Mouse (Mus musculus) liver, postnatal 0 days (tissue): ENCODE results near the gene Chst10. TPM values are rescaled to one million over a fixed set of nuclear protein-coding genes. Genes with fewer than 3 reads are reported as not detected.

Experiments used
- ATAC-seq: fragments of 200-750 bp; cut with Nextera tagmentation; 2 replicates; pipeline ENCODE4 v1.8.0; 2017; ENCODE audit warnings: mild to moderate bottlenecking, moderate library complexity
- DNase-seq: peaks from one replicate; pipeline ENCODE4 v3.0.0-alpha.2; 2016
- H3K27ac ChIP-seq: fragments of 300-500 bp; sonication (generic); 2 replicates; pipeline ENCODE4 v1.5.1; 2014; ENCODE audit warnings: antibody characterized with exemption, moderate library complexity, mild to moderate bottlenecking, low read depth
- H3K27me3 ChIP-seq: fragments of 300-500 bp; sonication (generic); 2 replicates; pipeline ENCODE4 v1.6.1; 2014; ENCODE audit warnings: low read length, control low read depth, mixed read lengths; ENCODE audit not compliant: insufficient read depth
- H3K36me3 ChIP-seq: fragments of 300-500 bp; sonication (generic); replicated peaks from 2 replicates; pipeline ENCODE4 v1.6.1; 2014; ENCODE audit warnings: mild to moderate bottlenecking, control low read depth, low read length, moderate library complexity, mixed read lengths; ENCODE audit not compliant: insufficient read depth
- H3K4me1 ChIP-seq: fragments of 300-500 bp; sonication (generic); 2 replicates; pipeline ENCODE4 v1.6.1; 2014; ENCODE audit warnings: antibody characterized with exemption, mild to moderate bottlenecking, control low read depth; ENCODE audit not compliant: insufficient read depth
- H3K4me2 ChIP-seq: fragments of 300-500 bp; sonication (generic); 2 replicates; pipeline ENCODE4 v1.6.1; 2014; ENCODE audit warnings: low read depth, mild to moderate bottlenecking, low read length, moderate library complexity, mixed read lengths
- H3K4me3 ChIP-seq: fragments of 300-500 bp; sonication (generic); 2 replicates; pipeline ENCODE4 v1.5.1; 2014; ENCODE audit warnings: low read depth, low read length
- H3K9ac ChIP-seq: fragments of 300-500 bp; sonication (generic); replicated peaks from 2 replicates; pipeline ENCODE4 v1.6.1; 2014; ENCODE audit warnings: mild to moderate bottlenecking, moderate library complexity
- H3K9me3 ChIP-seq: fragments of 300-500 bp; sonication (generic); 2 replicates; pipeline ENCODE4 v1.6.1; 2016; ENCODE audit warnings: mild to moderate bottlenecking, control low read depth, low read length, mixed read lengths
- CTCF ChIP-seq: sonication (generic); IDR thresholded peaks from 2 replicates; pipeline ENCODE4 v1.5.1; 2016; ENCODE audit warnings: antibody characterized with exemption, low read depth
- EP300 ChIP-seq: IDR thresholded peaks from 2 replicates; pipeline ENCODE4 v1.6.1; 2016; ENCODE audit warnings: antibody characterized with exemption, low read depth, mild to moderate bottlenecking
- WGBS: fragments of 180-500 bp; shearing (Covaris S2); extraction: QIAGEN DNeasy Blood & Tissue Kit; methylation state at CpG from one replicate; pipeline ENCODE4 v1.1.7; 2014; ENCODE audit not compliant: insufficient replicate concordance; 5-methylcytosine and 5-hydroxymethylcytosine counted together
- polyA plus RNA-seq: library from polyadenylated mRNA; unstranded; fragments of >200 nt; fragmentation: Nextera tagmentation; extraction: Ambion mirVana; gene quantifications from 2 replicates; pipeline ENCODE4 v1.2.1, GENCODE M21; 2015

The Chst10 gene
- polyA plus RNA-seq, 1 experiment from 2014 or later = 0.33 TPM

DNA sequence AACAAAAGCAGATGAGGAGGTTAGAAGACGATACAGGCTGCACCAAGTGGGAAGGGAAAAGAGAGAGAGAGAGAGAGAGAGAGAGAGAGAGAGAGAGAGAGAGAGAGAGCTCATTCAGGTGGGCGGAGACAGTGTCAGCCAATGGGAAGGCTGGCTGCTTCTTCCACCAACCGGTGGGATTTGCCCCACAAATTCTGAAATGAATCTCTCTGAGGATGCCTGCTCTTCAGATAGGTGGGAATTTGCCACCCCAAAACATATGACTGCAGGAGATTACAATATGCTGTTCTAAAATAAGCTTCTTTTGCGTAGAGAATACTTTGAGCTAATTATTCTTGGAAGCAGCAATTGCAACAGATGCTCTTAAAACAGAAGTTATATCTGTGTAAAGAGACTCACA, 31.5 kb upstream of the Chst10 start:
- H3K36me3 ChIP-seq = no peaks in the 10 kb centered on the region
- no peak overlapping the region for H3K4me2 ChIP-seq
- no peak overlapping the region for H3K4me3 ChIP-seq
- H3K9ac ChIP-seq = no peak overlapping the region
- no peaks in the 10 kb centered on the region for H3K27me3 ChIP-seq
- H3K27ac ChIP-seq = no peak overlapping the region
- DNase-seq (no peak), ATAC-seq (no peak)
- 70% methylated on average over 4 of the region's 4 CpGs for WGBS
- TF ChIP-seq CTCF (no peak), EP300 (no peak)
- H3K4me1 ChIP-seq = no peaks in the 10 kb centered on the region
- no peaks in the 10 kb centered on the region for H3K9me3 ChIP-seq

GRCm38 (mm10) chr1:38928996-38929395, 31.0 kb upstream of the Chst10 start:
- Histone ChIP-seq H3K36me3 (no peaks in the 10 kb centered on the region), H3K4me2 (no peak overlapping the region), H3K27me3 (no peaks in the 10 kb centered on the region), H3K4me1 (no peaks in the 10 kb centered on the region), H3K9ac (no peak overlapping the region), H3K27ac (no peak overlapping the region), H3K9me3 (no peaks in the 10 kb centered on the region), H3K4me3 (no peak overlapping the region)
- 81% methylated on average over 4 of the region's 4 CpGs for WGBS
- TF ChIP-seq CTCF (no peak), EP300 (no peak)
- ATAC-seq (no peak), DNase-seq (no peak)

- Histone ChIP-seq H3K9me3 (no peaks in the 10 kb centered on the region), H3K36me3 (no peaks in the 10 kb centered on the region), H3K4me2 (no peak overlapping the region), H3K4me1 (no peaks in the 10 kb centered on the region), H3K27ac (no peak overlapping the region), H3K4me3 (no peak overlapping the region), H3K27me3 (no peaks in the 10 kb centered on the region), H3K9ac (no peak overlapping the region)
- ATAC-seq (no peak), DNase-seq (peak; percentile 1)
- TF ChIP-seq EP300 (no peak), CTCF (no peak)
- 79% methylated on average over 2 of the region's 2 CpGs for WGBS
These were observed 6.0 kb upstream of the Chst10 start for GRCm38 (mm10) chr1:38903985-38904384.

- H3K27me3 ChIP-seq = peaks cover 11% of the 10 kb centered on the region
- no peak for ATAC-seq
- H3K9me3 ChIP-seq = no peaks in the 10 kb centered on the region
- 31% methylated on average over 5 of the region's 5 CpGs for WGBS
- H3K9ac ChIP-seq = no peak overlapping the region
- no peak overlapping the region for H3K4me3 ChIP-seq
- TF ChIP-seq EP300 = no peak
- TF ChIP-seq CTCF = no peak
- no peak overlapping the region for H3K27ac ChIP-seq
- peaks cover 4% of the 10 kb centered on the region; the same call in 1 of the 2 replicates for H3K4me1 ChIP-seq
- peak; percentile 5 for DNase-seq
- H3K36me3 ChIP-seq = no peaks in the 10 kb centered on the region
- H3K4me2 ChIP-seq = no peak overlapping the region
These were observed 4.6 kb upstream of the Chst10 start for GRCm38 (mm10) chr1:38902571-38902970.

- Histone ChIP-seq H3K27me3 (peaks cover 15% of the 10 kb centered on the region), H3K4me2 (no peak overlapping the region), H3K9me3 (no peaks in the 10 kb centered on the region), H3K9ac (no peak overlapping the region), H3K4me1 (peaks cover 4% of the 10 kb centered on the region; the same call in 1 of the 2 replicates), H3K36me3 (no peaks in the 10 kb centered on the region), H3K27ac (no peak overlapping the region), H3K4me3 (no peak overlapping the region)
- DNase-seq = no peak
- 63% methylated on average over 5 of the region's 5 CpGs for WGBS
- TF ChIP-seq CTCF (no peak), EP300 (no peak)
- ATAC-seq = no peak
These were observed 4.9 kb downstream of the Chst10 start for GRCm38 (mm10) chr1:38893081-38893480.

DNA sequence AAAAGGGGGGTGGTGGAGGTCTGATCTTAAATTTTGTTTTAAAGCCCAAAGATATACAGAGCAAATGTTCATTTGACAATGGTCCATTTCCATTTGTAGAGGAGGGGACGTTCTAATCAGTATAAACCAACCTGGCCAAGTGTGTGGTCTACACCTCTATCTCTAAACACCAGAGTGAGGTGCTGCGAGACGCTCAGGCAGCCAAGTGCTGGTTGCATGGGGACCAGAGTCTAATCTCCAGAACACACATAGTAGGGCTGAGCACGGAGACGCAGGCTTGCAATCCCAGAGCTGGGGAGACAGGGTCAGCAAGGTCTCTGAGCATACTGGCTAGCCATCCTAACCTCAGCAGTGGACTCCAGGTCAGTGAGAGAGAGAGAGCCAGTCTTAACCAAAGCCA, 6.5 kb downstream of the Chst10 start:
- Histone ChIP-seq H3K9me3 (no peaks in the 10 kb centered on the region), H3K4me1 (no peaks in the 10 kb centered on the region), H3K9ac (no peak overlapping the region), H3K36me3 (no peaks in the 10 kb centered on the region), H3K4me2 (no peak overlapping the region), H3K27ac (no peak overlapping the region), H3K4me3 (no peak overlapping the region), H3K27me3 (no peaks in the 10 kb centered on the region)
- ATAC-seq (no peak), DNase-seq (no peak)
- no peak for TF ChIP-seq EP300
- no peak for TF ChIP-seq CTCF
- WGBS = 75% methylated on average over 5 of the region's 5 CpGs

- no peaks in the 10 kb centered on the region for H3K36me3 ChIP-seq
- H3K9me3 ChIP-seq = no peaks in the 10 kb centered on the region
- H3K27ac ChIP-seq = no peak overlapping the region
- no peak overlapping the region for H3K4me2 ChIP-seq
- H3K27me3 ChIP-seq = no peaks in the 10 kb centered on the region
- H3K4me1 ChIP-seq = no peaks in the 10 kb centered on the region
- TF ChIP-seq CTCF (no peak), EP300 (no peak)
- WGBS = 82% methylated on average over 6 of the region's 6 CpGs
- no peak for DNase-seq
- no peak overlapping the region for H3K9ac ChIP-seq
- no peak for ATAC-seq
- H3K4me3 ChIP-seq = no peak overlapping the region
These were observed 9.2 kb downstream of the Chst10 start for GRCm38 (mm10) chr1:38888803-38889202.
